Mouse (Mus musculus) CH12.LX (cell line): Measurements from ENCODE around the gene Slc27a2. TPM values are rescaled to one million over a fixed set of nuclear protein-coding genes. Genes with fewer than 3 reads are reported as not detected.
A peak's percentile ranks its signal among the peaks of the same experiment; 100 is the strongest.

Experiments used
- BHLHE40 ChIP-seq: IDR thresholded peaks from 2 replicates; pipeline ENCODE4 v1.6.1; 2011; ENCODE audit warnings: mild to moderate bottlenecking, low read depth, low read length, improper control_type of control experiment
- CHD2 ChIP-seq: IDR thresholded peaks from 2 replicates; pipeline ENCODE4 v1.6.1; 2011; ENCODE audit warnings: low read length, improper control_type of control experiment
- ELF1 ChIP-seq: IDR thresholded peaks from 2 replicates; pipeline ENCODE4 v1.6.1; 2014; ENCODE audit warnings: low read depth, mild to moderate bottlenecking, inconsistent platforms, low read length, improper control_type of control experiment
- GABPA ChIP-seq: IDR thresholded peaks from 2 replicates; pipeline ENCODE4 v1.6.1; 2012; ENCODE audit warnings: low read depth, low read length, improper control_type of control experiment, inconsistent platforms; ENCODE audit not compliant: insufficient replicate concordance
- HCFC1 ChIP-seq: IDR thresholded peaks from 2 replicates; pipeline ENCODE4 v1.6.1; 2012; ENCODE audit warnings: low read depth, mild to moderate bottlenecking, inconsistent platforms, low read length, improper control_type of control experiment
- IRF4 ChIP-seq: IDR thresholded peaks from 2 replicates; pipeline ENCODE4 v1.6.1; 2014; ENCODE audit warnings: low read depth, mild to moderate bottlenecking, inconsistent platforms, low read length, improper control_type of control experiment
- MAX ChIP-seq: IDR thresholded peaks from 2 replicates; pipeline ENCODE4 v1.6.1; 2011; ENCODE audit warnings: low read length, improper control_type of control experiment
- MEF2A ChIP-seq: IDR thresholded peaks from 2 replicates; pipeline ENCODE4 v1.6.1; 2014; ENCODE audit warnings: low read depth, mild to moderate bottlenecking, inconsistent platforms, low read length, improper control_type of control experiment, borderline replicate concordance
- MXI1 ChIP-seq: IDR thresholded peaks from 2 replicates; pipeline ENCODE4 v1.6.1; 2011; ENCODE audit warnings: mild to moderate bottlenecking, low read depth, low read length, improper control_type of control experiment
- NELFE ChIP-seq: IDR thresholded peaks from 2 replicates; pipeline ENCODE4 v1.6.1; 2011; ENCODE audit warnings: low read depth, low read length, improper control_type of control experiment
- RCOR1 ChIP-seq: conservative IDR thresholded peaks from 2 replicates; pipeline ENCODE4 v1.6.1; 2012; ENCODE audit warnings: low read depth, mild to moderate bottlenecking, inconsistent platforms, low read length, improper control_type of control experiment
- SIN3A ChIP-seq: IDR thresholded peaks from 2 replicates; pipeline ENCODE4 v1.6.1; 2012; ENCODE audit warnings: low read length, improper control_type of control experiment, inconsistent platforms
- USF1 ChIP-seq: IDR thresholded peaks from 2 replicates; pipeline ENCODE4 v1.6.1; 2014; ENCODE audit warnings: low read depth, mild to moderate bottlenecking, inconsistent platforms, low read length, improper control_type of control experiment
- polyA plus RNA-seq: library from polyadenylated mRNA; unstranded; fragments of >175 nt; gene quantifications from 2 replicates; pipeline ENCODE4 v1.2.1, GENCODE M21; 2012; ENCODE audit warnings: low read depth; ENCODE audit not compliant: insufficient read length
- total RNA-seq, 2 experiments: library from RNA; depleted of rRNA; stranded (reverse); fragments of 300-350 nt in 1 of 2; fragments of >200 nt in 1 of 2; gene quantifications; 2 replicates each; pipeline ENCODE4 v1.2.3; 2012 to 2014

Slc27a2 gene
- total and polyA plus RNA-seq, 3 experiments: not detected

DNA sequence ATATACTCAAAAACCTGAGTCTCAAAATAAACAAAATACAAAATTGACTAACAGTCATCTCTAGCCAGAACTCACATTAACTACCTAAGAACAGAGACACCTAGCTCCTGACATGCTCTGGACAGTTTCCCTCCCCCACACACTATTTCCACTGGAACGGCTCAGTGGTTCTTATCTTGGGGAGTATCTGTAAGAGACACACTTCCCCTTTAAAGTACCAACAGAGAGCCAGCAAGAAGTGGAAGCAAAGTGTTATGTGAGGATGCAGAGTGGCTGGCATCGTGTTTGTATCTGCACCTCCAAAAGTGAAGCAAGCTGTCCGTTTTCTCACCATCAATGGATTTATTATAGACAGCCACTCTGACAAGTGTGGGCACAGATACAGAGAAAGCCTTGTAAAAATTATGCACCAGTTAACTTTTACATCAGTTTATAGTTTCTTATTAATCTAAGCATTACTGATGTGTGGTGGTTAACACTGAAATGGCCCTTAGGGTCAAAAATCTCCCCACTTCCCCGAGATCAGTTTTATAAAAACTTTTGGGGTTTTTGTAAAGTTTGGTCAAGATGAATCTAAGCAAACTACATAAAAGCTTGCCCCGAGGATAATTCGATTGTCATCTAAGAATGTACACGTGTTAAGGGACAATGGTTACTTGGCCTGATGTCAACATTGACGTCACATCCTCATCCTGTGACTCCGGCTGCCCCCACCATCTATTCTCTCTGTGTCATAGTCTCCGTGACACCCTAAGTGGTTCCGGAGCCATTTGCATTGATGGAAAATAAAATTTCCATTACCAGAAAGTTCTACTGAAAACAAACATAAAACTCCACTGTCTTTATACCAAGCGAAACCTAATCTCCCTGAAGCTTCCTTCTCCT lies 84.0 kb downstream of the Slc27a2 start (continued):
- TF ChIP-seq ELF1 (no peak), GABPA (0 out of 2 replicates have a peak, but pooled peaks have one; percentile 11), MXI1 (peak; percentile 57; the same call in 1 of the 2 replicates), CHD2 (peak; percentile 49; the same call in 1 of the 2 replicates), MEF2A (0 out of 2 replicates have a peak, but pooled peaks have one; percentile 41), NELFE (0 out of 2 replicates have a peak, but pooled peaks have one; percentile 23), HCFC1 (peak; percentile 43; the same call in 1 of the 2 replicates), USF1 (no peak), BHLHE40 (peak; percentile 57), MAX (peak; percentile 89), SIN3A (peak; percentile 86), IRF4 (peak; percentile 40; the same call in 1 of the 2 replicates), RCOR1 (0 out of 2 replicates have a peak, but pooled peaks have one; percentile 24)
- TF ChIP-seq, all 38 proteins: peak for 20

Other genes starting within 250 kb of the Slc27a2 start
- gene Atp8b4, start 51.7 kb upstream of the Slc27a2 start, total RNA-seq (2012; rRNA removed): 1.0 and 1.9 TPM in 2 replicates
- gene Atp8b4, start 51.7 kb upstream of the Slc27a2 start, total RNA-seq (2014; rRNA removed): 0.72 and 0.79 TPM in 2 replicates
- 0.50 and 1.5 TPM in 2 replicates for gene Atp8b4, start 51.7 kb upstream of the Slc27a2 start, polyA plus RNA-seq
- gene Hdc, start 66.9 kb downstream of the Slc27a2 start, total RNA-seq (2012; rRNA removed): 0.80 and 1.8 TPM in 2 replicates
- gene Hdc, start 66.9 kb downstream of the Slc27a2 start, total RNA-seq (2014; rRNA removed): 1.5 and 2.9 TPM in 2 replicates
- 1.1 and 1.6 TPM in 2 replicates for gene Hdc, start 66.9 kb downstream of the Slc27a2 start, polyA plus RNA-seq
- gene Gabpb1, start 123.9 kb downstream of the Slc27a2 start, total RNA-seq (2012; rRNA removed): 23.9 and 25.5 TPM in 2 replicates
- 50.1 and 56.8 TPM in 2 replicates for gene Gabpb1, start 123.9 kb downstream of the Slc27a2 start, total RNA-seq (2014; rRNA removed)
- gene Gabpb1, start 123.9 kb downstream of the Slc27a2 start, polyA plus RNA-seq: 50.2 and 52.1 TPM in 2 replicates
- gene Usp8, start 154.9 kb downstream of the Slc27a2 start, total RNA-seq (2012; rRNA removed): 24.2 TPM in 2 replicates
- gene Usp8, start 154.9 kb downstream of the Slc27a2 start, total RNA-seq (2014; rRNA removed): 23.5 and 24.1 TPM in 2 replicates
- 41.5 and 43.0 TPM in 2 replicates for gene Usp8, start 154.9 kb downstream of the Slc27a2 start, polyA plus RNA-seq
- 0.84 and 0.89 TPM in 2 replicates for gene Usp50, start 231.1 kb downstream of the Slc27a2 start, total RNA-seq (2012; rRNA removed)
- gene Usp50, start 231.1 kb downstream of the Slc27a2 start, total RNA-seq (2014; rRNA removed): 3.2 and 3.7 TPM in 2 replicates
- 0.37 TPM in 2 replicates for gene Usp50, start 231.1 kb downstream of the Slc27a2 start, polyA plus RNA-seq